Mouse (Mus musculus) liver, embryonic 14.5 days (tissue): ENCODE data around the gene Ak1.

Experiments
- CTCF ChIP-seq: IDR thresholded peaks from 2 replicates; pipeline ENCODE4 v1.5.1; 2016; ENCODE audit warnings: antibody characterized with exemption, low read depth, control low read depth
- EP300 ChIP-seq: IDR thresholded peaks from 2 replicates; pipeline ENCODE4 v1.6.1; 2016; ENCODE audit warnings: antibody characterized with exemption, low read depth

GRCm38 (mm10) chr2:32680961-32681650 is 59.5 kb downstream of the Ak1 start:
- TF ChIP-seq CTCF (no peak), EP300 (no peak)
